Mouse (Mus musculus): ENCODE data around the gene Stk38. TPM values are rescaled to one million over a fixed set of nuclear protein-coding genes. Genes with fewer than 3 reads are reported as not detected.

Gene Stk38
- polyA plus RNA-seq, 1 experiment = 98.7 TPM

- no peak for TF ChIP-seq GATA1 (IDR thresholded peaks at IDR 0.05; ENCODE audit: low read length)
Measured at GRCm38 (mm10) chr17:28992105-28992504, 15.7 kb downstream of the Stk38 start.

- no peak for TF ChIP-seq GATA1 (IDR thresholded peaks at IDR 0.05; ENCODE audit: low read length)
Measured at GRCm38 (mm10) chr17:28991286-28991685, 16.5 kb downstream of the Stk38 start.

GRCm38 (mm10) chr17:28990060-28990459 lies 17.7 kb downstream of the Stk38 start:
- TF ChIP-seq GATA1 (IDR thresholded peaks at IDR 0.05; ENCODE audit: low read length) = no peak

GRCm38 (mm10) chr17:28988996-28989395 lies 18.8 kb downstream of the Stk38 start:
- TF ChIP-seq GATA1 (IDR thresholded peaks at IDR 0.05; ENCODE audit: low read length) = no peak

GRCm38 (mm10) chr17:28988291-28988690 lies 19.5 kb downstream of the Stk38 start:
- TF ChIP-seq GATA1 (IDR thresholded peaks at IDR 0.05; ENCODE audit: low read length) = no peak

GRCm38 (mm10) chr17:28987713-28988112 lies 20.1 kb downstream of the Stk38 start:
- no peak for TF ChIP-seq GATA1 (IDR thresholded peaks at IDR 0.05; ENCODE audit: low read length)

GRCm38 (mm10) chr17:28986833-28987232 lies 21.0 kb downstream of the Stk38 start:
- no peak for TF ChIP-seq GATA1 (IDR thresholded peaks at IDR 0.05; ENCODE audit: low read length)

- no peak for TF ChIP-seq GATA1 (IDR thresholded peaks at IDR 0.05; ENCODE audit: low read length)
Measured at GRCm38 (mm10) chr17:28984724-28985420, 22.9 kb downstream of the Stk38 start.

GRCm38 (mm10) chr17:28982591-28982990 lies 25.2 kb downstream of the Stk38 start:
- TF ChIP-seq GATA1 (IDR thresholded peaks at IDR 0.05; ENCODE audit: low read length) = no peak

GRCm38 (mm10) chr17:28981081-28981480 lies 26.7 kb downstream of the Stk38 start:
- TF ChIP-seq GATA1 (IDR thresholded peaks at IDR 0.05; ENCODE audit: low read length) = no peak

GRCm38 (mm10) chr17:28979091-28979490 lies 28.7 kb downstream of the Stk38 start:
- TF ChIP-seq GATA1 (IDR thresholded peaks at IDR 0.05; ENCODE audit: low read length) = no peak

- no peak for TF ChIP-seq GATA1 (IDR thresholded peaks at IDR 0.05; ENCODE audit: low read length)
Measured at GRCm38 (mm10) chr17:28970122-28970521, 37.7 kb downstream of the Stk38 start.

- no peak for TF ChIP-seq GATA1 (IDR thresholded peaks at IDR 0.05; ENCODE audit: low read length)
Measured at GRCm38 (mm10) chr17:28967021-28967610, 40.7 kb downstream of the Stk38 start.

GRCm38 (mm10) chr17:28961596-28961995 lies 46.2 kb downstream of the Stk38 start:
- no peak for TF ChIP-seq GATA1 (IDR thresholded peaks at IDR 0.05; ENCODE audit: low read length)

GRCm38 (mm10) chr17:28960597-28960996 lies 47.2 kb downstream of the Stk38 start:
- TF ChIP-seq GATA1 (IDR thresholded peaks at IDR 0.05; ENCODE audit: low read length) = no peak

- no peak for TF ChIP-seq GATA1 (IDR thresholded peaks at IDR 0.05; ENCODE audit: low read length)
Measured at GRCm38 (mm10) chr17:28954416-28954815, 53.4 kb downstream of the Stk38 start.

GRCm38 (mm10) chr17:28953251-28953650 lies 54.5 kb downstream of the Stk38 start:
- TF ChIP-seq GATA1 (IDR thresholded peaks at IDR 0.05; ENCODE audit: low read length) = no peak
